Mouse (Mus musculus): ENCODE measurements at regions not wholly inside any gene's neighbourhood (a gene's known extent, or its start where the extent isn't known, plus 50 kb on each side); places are given as distances from the start of the nearest gene placed in this dataset.

DNA sequence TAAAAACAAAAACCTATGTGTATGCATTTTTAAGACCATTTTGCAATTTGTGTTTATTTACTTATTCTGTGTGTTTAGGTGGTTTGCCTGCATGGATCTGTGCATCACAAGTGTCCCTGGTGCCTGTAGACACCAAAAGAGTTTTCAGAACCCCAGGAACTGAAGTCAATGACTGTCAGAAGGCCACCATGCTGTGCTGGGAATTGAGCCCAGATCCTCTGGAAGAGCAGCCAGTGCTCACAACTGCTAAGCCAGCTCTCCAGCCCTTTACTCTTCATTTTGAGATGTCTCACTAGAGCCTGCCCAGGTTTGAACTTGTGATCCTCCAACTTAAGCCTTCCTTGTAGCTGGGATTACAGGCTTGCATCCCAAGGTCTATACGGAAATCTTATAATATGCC is 113.8 kb downstream of the Dhrs2 start:
- Histone ChIP-seq H3K9me3 (ENCODE audit: control insufficient read depth, low read length) (no peaks in the 10 kb centered on the region), H3K4me3 (ENCODE audit: low read depth, low read length) (no peak overlapping the region), H3K27ac (replicated peaks) (no peak overlapping the region), H3K4me2 (replicated peaks; ENCODE audit: low read depth) (no peak overlapping the region), H3K27me3 (ENCODE audit: control insufficient read depth, insufficient read depth, low read length) (no peaks in the 10 kb centered on the region), H3K36me3 (ENCODE audit: control insufficient read depth, insufficient read depth, low read length) (no peaks in the 10 kb centered on the region), H3K9ac (ENCODE audit: low read length) (no peak overlapping the region), H3K4me1 (replicated peaks; ENCODE audit: control insufficient read depth, insufficient read depth) (no peaks in the 10 kb centered on the region)
- DNase-seq (ENCODE audit: low spot score) (no peak), ATAC-seq (ENCODE audit: low FRiP score, low TSS enrichment) (no peak)
- WGBS, result 71% methylated on average over 1 of the region's 1 CpGs
- TF ChIP-seq EP300 (optimal IDR thresholded peaks at IDR 0.05), result no peak
- TF ChIP-seq CTCF (IDR thresholded peaks at IDR 0.05; ENCODE audit: low read depth), result no peak

- no peaks in the 10 kb centered on the region for H3K27me3 ChIP-seq (ENCODE audit: control insufficient read depth, insufficient read depth, low read length)
- DNase-seq (ENCODE audit: low spot score) (no peak), ATAC-seq (ENCODE audit: low FRiP score, low TSS enrichment) (no peak)
- no peaks in the 10 kb centered on the region for H3K9me3 ChIP-seq (ENCODE audit: control insufficient read depth, low read length)
- TF ChIP-seq CTCF (IDR thresholded peaks at IDR 0.05; ENCODE audit: low read depth) (no peak), EP300 (optimal IDR thresholded peaks at IDR 0.05) (no peak)
- H3K9ac ChIP-seq (ENCODE audit: low read length), result no peak overlapping the region
- H3K27ac ChIP-seq (replicated peaks), result no peak overlapping the region
- 23% methylated on average over 5 of the region's 5 CpGs for WGBS
- H3K4me3 ChIP-seq (ENCODE audit: low read depth, low read length), result no peak overlapping the region
- no peaks in the 10 kb centered on the region for H3K4me1 ChIP-seq (replicated peaks; ENCODE audit: control insufficient read depth, insufficient read depth)
- no peak overlapping the region for H3K4me2 ChIP-seq (replicated peaks; ENCODE audit: low read depth)
- H3K36me3 ChIP-seq (ENCODE audit: control insufficient read depth, insufficient read depth, low read length), result no peaks in the 10 kb centered on the region
These were observed 114.8 kb downstream of the Dhrs2 start for GRCm38 (mm10) chr14:55336451-55337195.

GRCm38 (mm10) chr14:55338010-55338409 is 116.2 kb downstream of the Dhrs2 start:
- no peaks in the 10 kb centered on the region for H3K4me1 ChIP-seq (replicated peaks; ENCODE audit: control insufficient read depth, insufficient read depth)
- no peak overlapping the region for H3K27ac ChIP-seq (replicated peaks)
- ATAC-seq (ENCODE audit: low FRiP score, low TSS enrichment) (no peak), DNase-seq (ENCODE audit: low spot score) (no peak)
- H3K9me3 ChIP-seq (ENCODE audit: control insufficient read depth, low read length), result no peaks in the 10 kb centered on the region
- no peaks in the 10 kb centered on the region for H3K36me3 ChIP-seq (ENCODE audit: control insufficient read depth, insufficient read depth, low read length)
- no peak overlapping the region for H3K9ac ChIP-seq (ENCODE audit: low read length)
- no peak overlapping the region for H3K4me3 ChIP-seq (ENCODE audit: low read depth, low read length)
- H3K27me3 ChIP-seq (ENCODE audit: control insufficient read depth, insufficient read depth, low read length), result no peaks in the 10 kb centered on the region
- H3K4me2 ChIP-seq (replicated peaks; ENCODE audit: low read depth), result no peak overlapping the region
- TF ChIP-seq CTCF (IDR thresholded peaks at IDR 0.05; ENCODE audit: low read depth), result no peak
- TF ChIP-seq EP300 (optimal IDR thresholded peaks at IDR 0.05), result no peak
- 59% methylated on average over 9 of the region's 9 CpGs for WGBS

DNA sequence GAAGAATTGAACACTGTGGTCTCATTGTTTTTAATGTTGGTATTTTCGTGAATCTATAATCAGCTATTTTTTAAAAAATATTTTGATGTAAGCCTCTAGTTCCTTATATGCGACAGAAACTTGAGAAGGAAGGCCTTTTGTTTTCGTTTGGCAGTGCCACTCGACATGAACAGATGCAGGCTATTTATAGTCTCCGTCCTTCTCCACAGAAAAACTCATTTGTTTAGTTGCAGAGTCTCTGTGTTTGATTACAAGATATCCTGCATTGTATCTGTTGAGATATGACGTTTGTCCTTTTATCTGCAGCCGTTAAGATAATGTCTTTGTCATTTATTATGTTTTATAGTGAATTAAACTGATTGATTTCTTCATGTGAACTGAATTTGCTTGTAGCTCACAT is 116.7 kb downstream of the Dhrs2 start:
- Histone ChIP-seq H3K9ac (ENCODE audit: low read length) (no peak overlapping the region), H3K27me3 (ENCODE audit: control insufficient read depth, insufficient read depth, low read length) (no peaks in the 10 kb centered on the region), H3K27ac (replicated peaks) (no peak overlapping the region), H3K4me2 (replicated peaks; ENCODE audit: low read depth) (no peak overlapping the region), H3K4me3 (ENCODE audit: low read depth, low read length) (no peak overlapping the region), H3K9me3 (ENCODE audit: control insufficient read depth, low read length) (no peaks in the 10 kb centered on the region), H3K4me1 (replicated peaks; ENCODE audit: control insufficient read depth, insufficient read depth) (no peaks in the 10 kb centered on the region), H3K36me3 (ENCODE audit: control insufficient read depth, insufficient read depth, low read length) (no peaks in the 10 kb centered on the region)
- DNase-seq (ENCODE audit: low spot score), result no peak
- WGBS, result 31% methylated on average over 7 of the region's 7 CpGs
- no peak for ATAC-seq (ENCODE audit: low FRiP score, low TSS enrichment)
- no peak for TF ChIP-seq CTCF (IDR thresholded peaks at IDR 0.05; ENCODE audit: low read depth)
- no peak for TF ChIP-seq EP300 (optimal IDR thresholded peaks at IDR 0.05)

DNA sequence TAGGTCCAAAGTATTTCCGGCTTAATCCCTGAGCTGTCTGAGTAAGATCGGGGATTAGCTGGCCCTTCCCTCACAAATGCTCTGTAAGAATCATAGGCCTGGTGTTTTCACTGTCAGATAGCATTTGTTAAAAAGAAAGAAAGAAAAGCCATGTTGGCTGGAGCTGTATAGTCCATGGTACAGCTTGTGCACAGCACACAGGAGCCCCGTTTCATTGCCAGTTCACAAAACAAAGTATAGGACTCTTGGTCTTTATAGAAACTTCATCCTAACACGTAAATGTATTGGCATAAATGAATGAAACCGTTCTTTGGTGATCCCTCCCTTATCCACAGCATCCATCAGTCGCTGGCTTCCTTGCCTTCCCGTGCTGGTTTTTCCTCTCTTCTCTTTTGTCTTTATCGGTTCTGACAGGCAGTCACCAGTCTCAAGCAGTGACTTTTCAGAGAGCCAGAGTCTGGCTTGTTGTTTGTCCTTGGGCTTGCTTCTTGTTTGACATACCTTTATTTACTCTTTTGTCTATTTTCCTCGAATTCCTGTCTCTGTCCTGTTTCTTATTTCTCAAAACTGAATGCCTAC is 117.3 kb downstream of the Dhrs2 start:
- Histone ChIP-seq H3K4me1 (replicated peaks; ENCODE audit: control insufficient read depth, insufficient read depth) (no peaks in the 10 kb centered on the region), H3K4me3 (ENCODE audit: low read depth, low read length) (no peak overlapping the region), H3K27me3 (ENCODE audit: control insufficient read depth, insufficient read depth, low read length) (no peaks in the 10 kb centered on the region), H3K9me3 (ENCODE audit: control insufficient read depth, low read length) (no peaks in the 10 kb centered on the region), H3K9ac (ENCODE audit: low read length) (no peak overlapping the region), H3K27ac (replicated peaks) (no peak overlapping the region), H3K36me3 (ENCODE audit: control insufficient read depth, insufficient read depth, low read length) (no peaks in the 10 kb centered on the region), H3K4me2 (replicated peaks; ENCODE audit: low read depth) (no peak overlapping the region)
- WGBS, result 39% methylated on average over 9 of the region's 9 CpGs
- TF ChIP-seq CTCF (IDR thresholded peaks at IDR 0.05; ENCODE audit: low read depth) (no peak), EP300 (optimal IDR thresholded peaks at IDR 0.05) (no peak)
- no peak for ATAC-seq (ENCODE audit: low FRiP score, low TSS enrichment)
- DNase-seq (ENCODE audit: low spot score), result no peak

GRCm38 (mm10) chr14:55343341-55343740 is 121.5 kb downstream of the Dhrs2 start:
- Histone ChIP-seq H3K9ac (ENCODE audit: low read length) (no peak overlapping the region), H3K4me3 (ENCODE audit: low read depth, low read length) (no peak overlapping the region), H3K4me1 (replicated peaks; ENCODE audit: control insufficient read depth, insufficient read depth) (no peaks in the 10 kb centered on the region), H3K36me3 (ENCODE audit: control insufficient read depth, insufficient read depth, low read length) (no peaks in the 10 kb centered on the region), H3K27me3 (ENCODE audit: control insufficient read depth, insufficient read depth, low read length) (no peaks in the 10 kb centered on the region), H3K27ac (replicated peaks) (no peak overlapping the region), H3K9me3 (ENCODE audit: control insufficient read depth, low read length) (no peaks in the 10 kb centered on the region), H3K4me2 (replicated peaks; ENCODE audit: low read depth) (no peak overlapping the region)
- DNase-seq (ENCODE audit: low spot score) (no peak), ATAC-seq (ENCODE audit: low FRiP score, low TSS enrichment) (no peak)
- no peak for TF ChIP-seq EP300 (optimal IDR thresholded peaks at IDR 0.05)
- no peak for TF ChIP-seq CTCF (IDR thresholded peaks at IDR 0.05; ENCODE audit: low read depth)
- 28% methylated on average over 1 of the region's 1 CpGs for WGBS
